Mouse (Mus musculus): ENCODE data around the gene Slc26a9.

- TF ChIP-seq POLR2A (IDR thresholded peaks at IDR 0.05; ENCODE audit: control insufficient read depth, extremely low read depth, insufficient read depth, low read length, poor library complexity) (no peak), CTCF (IDR thresholded peaks at IDR 0.05; ENCODE audit: borderline replicate concordance, control insufficient read depth, extremely low read depth, insufficient read depth, low read length, poor library complexity) (no peak)
Observed at GRCm38 (mm10) chr1:131749706-131750545, 6.1 kb downstream of the Slc26a9 start.
